Mouse (Mus musculus): Measurements from ENCODE around the gene Fcna. TPM values are rescaled to one million over a fixed set of nuclear protein-coding genes. Genes with fewer than 3 reads are reported as not detected.

Fcna gene
- polyA plus RNA-seq, 1 experiment from 2014 or later, result 4.6 TPM

GRCm38 (mm10) chr2:25620852-25621228, 7.0 kb downstream of the Fcna start:
- 88% methylated on average over 4 of the region's 4 CpGs for WGBS
- H3K4me3 ChIP-seq (ENCODE audit: low read length), result peak overlapping the region; percentile 63
- H3K4me2 ChIP-seq (ENCODE audit: low read length), result peak overlapping the region; percentile 89
- no peaks in the 10 kb centered on the region for H3K9me3 ChIP-seq (ENCODE audit: control insufficient read depth, low read length)
- peaks cover 13% of the 10 kb centered on the region for H3K4me1 ChIP-seq (ENCODE audit: control insufficient read depth, insufficient read depth, low read depth, low read length)
- H3K9ac ChIP-seq (ENCODE audit: low read depth, low read length), result peak overlapping the region; percentile 78; the same call in 1 of the 2 replicates
- H3K36me3 ChIP-seq (ENCODE audit: control insufficient read depth, insufficient read depth, low read length), result no peaks in the 10 kb centered on the region
- H3K27me3 ChIP-seq (replicated peaks; ENCODE audit: control insufficient read depth, insufficient read depth, low read length), result peaks cover 14% of the 10 kb centered on the region
- no peak overlapping the region for H3K27ac ChIP-seq (ENCODE audit: low read depth, low read length)
- ATAC-seq, result no peak

GRCm38 (mm10) chr2:25620386-25620785, 7.4 kb downstream of the Fcna start:
- Histone ChIP-seq H3K4me3 (ENCODE audit: low read length) (no peak overlapping the region), H3K9me3 (ENCODE audit: control insufficient read depth, low read length) (no peaks in the 10 kb centered on the region), H3K27me3 (replicated peaks; ENCODE audit: control insufficient read depth, insufficient read depth, low read length) (peaks cover 19% of the 10 kb centered on the region), H3K36me3 (ENCODE audit: control insufficient read depth, insufficient read depth, low read length) (no peaks in the 10 kb centered on the region), H3K4me1 (ENCODE audit: control insufficient read depth, insufficient read depth, low read depth, low read length) (peaks cover 13% of the 10 kb centered on the region), H3K4me2 (ENCODE audit: low read length) (no peak overlapping the region), H3K9ac (ENCODE audit: low read depth, low read length) (no peak overlapping the region), H3K27ac (ENCODE audit: low read depth, low read length) (no peak overlapping the region)
- no peak for ATAC-seq
- WGBS, result 84% methylated on average over 6 of the region's 6 CpGs

GRCm38 (mm10) chr2:25617578-25617977, 10.3 kb downstream of the Fcna start, which contains the start of gene Ccdc183:
Ccdc183 (minus strand) TSS chr2:25617678.
- Histone ChIP-seq H3K9ac (ENCODE audit: low read depth, low read length) (no peak within 1 kb of the TSS), H3K4me1 (ENCODE audit: control insufficient read depth, insufficient read depth, low read depth, low read length) (peaks cover 13% of the 10 kb centered on the region), H3K9me3 (ENCODE audit: control insufficient read depth, low read length) (no peaks in the 10 kb centered on the region), H3K36me3 (ENCODE audit: control insufficient read depth, insufficient read depth, low read length) (no peaks in the 10 kb centered on the region), H3K27ac (ENCODE audit: low read depth, low read length) (no peak within 1 kb of the TSS), H3K4me3 (ENCODE audit: low read length) (no peak within 1 kb of the TSS), H3K27me3 (replicated peaks; ENCODE audit: control insufficient read depth, insufficient read depth, low read length) (peaks cover 21% of the 10 kb centered on the region), H3K4me2 (ENCODE audit: low read length) (no peak within 1 kb of the TSS)
- no peak for ATAC-seq
- 86% methylated on average over 3 of the region's 3 CpGs for WGBS

- Histone ChIP-seq H3K9ac (ENCODE audit: low read depth, low read length) (no peak overlapping the region), H3K9me3 (ENCODE audit: control insufficient read depth, low read length) (no peaks in the 10 kb centered on the region), H3K27ac (ENCODE audit: low read depth, low read length) (no peak overlapping the region), H3K4me2 (ENCODE audit: low read length) (peak overlapping the region; percentile 11; the same call in 1 of the 2 replicates), H3K36me3 (ENCODE audit: control insufficient read depth, insufficient read depth, low read length) (no peaks in the 10 kb centered on the region), H3K4me3 (ENCODE audit: low read length) (peak overlapping the region; percentile 4; the same call in 1 of the 2 replicates), H3K27me3 (replicated peaks; ENCODE audit: control insufficient read depth, insufficient read depth, low read length) (peaks cover 21% of the 10 kb centered on the region), H3K4me1 (ENCODE audit: control insufficient read depth, insufficient read depth, low read depth, low read length) (peaks cover 9% of the 10 kb centered on the region)
- no peak for ATAC-seq
- 18% methylated on average over 22 of the region's 22 CpGs for WGBS
These were observed 11.4 kb downstream of the Fcna start for GRCm38 (mm10) chr2:25616398-25616797.

- peak overlapping the region; percentile 93 for H3K27ac ChIP-seq (ENCODE audit: low read depth, low read length)
- H3K36me3 ChIP-seq (ENCODE audit: control insufficient read depth, insufficient read depth, low read length), result no peaks in the 10 kb centered on the region
- H3K9me3 ChIP-seq (ENCODE audit: control insufficient read depth, low read length), result no peaks in the 10 kb centered on the region
- H3K4me1 ChIP-seq (ENCODE audit: control insufficient read depth, insufficient read depth, low read depth, low read length), result peaks cover 22% of the 10 kb centered on the region
- H3K9ac ChIP-seq (ENCODE audit: low read depth, low read length), result peak overlapping the region; percentile 99
- H3K4me2 ChIP-seq (ENCODE audit: low read length), result peak overlapping the region; percentile 66
- H3K27me3 ChIP-seq (replicated peaks; ENCODE audit: control insufficient read depth, insufficient read depth, low read length), result no peaks in the 10 kb centered on the region
- peak overlapping the region; percentile 100 for H3K4me3 ChIP-seq (ENCODE audit: low read length)
- 70% methylated on average over 10 of the region's 10 CpGs for WGBS
- ATAC-seq, result no peak; the same call in 1 of the 2 replicates
These were observed 19.2 kb downstream of the Fcna start for GRCm38 (mm10) chr2:25608671-25609070.

- Histone ChIP-seq H3K27me3 (replicated peaks; ENCODE audit: control insufficient read depth, insufficient read depth, low read length) (no peaks in the 10 kb centered on the region), H3K36me3 (ENCODE audit: control insufficient read depth, insufficient read depth, low read length) (no peaks in the 10 kb centered on the region), H3K4me3 (ENCODE audit: low read length) (peak within 1 kb of the TSS; percentile 100), H3K4me1 (ENCODE audit: control insufficient read depth, insufficient read depth, low read depth, low read length) (peaks cover 22% of the 10 kb centered on the region), H3K9me3 (ENCODE audit: control insufficient read depth, low read length) (no peaks in the 10 kb centered on the region), H3K9ac (ENCODE audit: low read depth, low read length) (peak within 1 kb of the TSS; percentile 99), H3K27ac (ENCODE audit: low read depth, low read length) (peak within 1 kb of the TSS; percentile 93), H3K4me2 (ENCODE audit: low read length) (peak within 1 kb of the TSS; percentile 66)
- peak; percentile 94 for ATAC-seq
- 1% methylated on average over 75 of the region's 80 CpGs for WGBS
These were observed 19.8 kb downstream of the Fcna start, which contains the start of gene Rabl6 for GRCm38 (mm10) chr2:25607761-25608622. Rabl6 (minus strand) TSS chr2:25608521.

- Histone ChIP-seq H3K9ac (ENCODE audit: low read depth, low read length) (no peak overlapping the region), H3K4me3 (ENCODE audit: low read length) (no peak overlapping the region), H3K4me1 (ENCODE audit: control insufficient read depth, insufficient read depth, low read depth, low read length) (peaks cover 16% of the 10 kb centered on the region), H3K27ac (ENCODE audit: low read depth, low read length) (no peak overlapping the region), H3K27me3 (replicated peaks; ENCODE audit: control insufficient read depth, insufficient read depth, low read length) (no peaks in the 10 kb centered on the region), H3K36me3 (ENCODE audit: control insufficient read depth, insufficient read depth, low read length) (peaks cover 35% of the 10 kb centered on the region), H3K4me2 (ENCODE audit: low read length) (no peak overlapping the region), H3K9me3 (ENCODE audit: control insufficient read depth, low read length) (no peaks in the 10 kb centered on the region)
- no peak for ATAC-seq
- WGBS, result 91% methylated on average over 5 of the region's 5 CpGs
These were observed 25.3 kb downstream of the Fcna start for GRCm38 (mm10) chr2:25602526-25602925.

GRCm38 (mm10) chr2:25600037-25600436, 27.8 kb downstream of the Fcna start:
- H3K4me2 ChIP-seq (ENCODE audit: low read length), result no peak overlapping the region
- 86% methylated on average over 2 of the region's 2 CpGs for WGBS

GRCm38 (mm10) chr2:25598749-25599148, 29.1 kb downstream of the Fcna start:
- ATAC-seq, result no peak
- no peaks in the 10 kb centered on the region for H3K9me3 ChIP-seq (ENCODE audit: control insufficient read depth, low read length)
- H3K9ac ChIP-seq (ENCODE audit: low read depth, low read length), result no peak overlapping the region
- H3K27ac ChIP-seq (ENCODE audit: low read depth, low read length), result no peak overlapping the region
- no peaks in the 10 kb centered on the region for H3K27me3 ChIP-seq (replicated peaks; ENCODE audit: control insufficient read depth, insufficient read depth, low read length)
- no peak overlapping the region for H3K4me3 ChIP-seq (ENCODE audit: low read length)
- 100% methylated on average over 1 of the region's 1 CpGs for WGBS
- peaks cover 60% of the 10 kb centered on the region for H3K36me3 ChIP-seq (ENCODE audit: control insufficient read depth, insufficient read depth, low read length)
- no peaks in the 10 kb centered on the region for H3K4me1 ChIP-seq (ENCODE audit: control insufficient read depth, insufficient read depth, low read depth, low read length)
- H3K4me2 ChIP-seq (ENCODE audit: low read length), result no peak overlapping the region

More at GRCm38 (mm10) chr2:25600037-25600436, 27.8 kb downstream of the Fcna start:
- Histone ChIP-seq H3K27ac (ENCODE audit: low read depth, low read length) (no peak overlapping the region), H3K9me3 (ENCODE audit: control insufficient read depth, low read length) (no peaks in the 10 kb centered on the region), H3K4me3 (ENCODE audit: low read length) (no peak overlapping the region), H3K36me3 (ENCODE audit: control insufficient read depth, insufficient read depth, low read length) (peaks cover 58% of the 10 kb centered on the region), H3K4me1 (ENCODE audit: control insufficient read depth, insufficient read depth, low read depth, low read length) (no peaks in the 10 kb centered on the region), H3K27me3 (replicated peaks; ENCODE audit: control insufficient read depth, insufficient read depth, low read length) (no peaks in the 10 kb centered on the region), H3K9ac (ENCODE audit: low read depth, low read length) (no peak overlapping the region)
- ATAC-seq, result no peak

Data from hindbrain, embryonic 16.5 days (tissue).